Mouse (Mus musculus): ENCODE measurements around the gene Bbs9. TPM values are rescaled to one million over a fixed set of nuclear protein-coding genes. Genes with fewer than 3 reads are reported as not detected.

Gene Bbs9
- polyA plus RNA-seq, 1 experiment from 2014 or later: 13.0 TPM

GRCm38 (mm10) chr9:22613271-22613824 is 137.8 kb downstream of the Bbs9 start:
- Histone ChIP-seq H3K36me3 (no peaks in the 10 kb centered on the region), H3K9ac (no peak overlapping the region), H3K4me3 (no peak overlapping the region), H3K4me1 (0 out of 2 replicates have a peak, but pooled peaks cover 4% of the 10 kb centered on the region), H3K27ac (no peak overlapping the region), H3K4me2 (no peak overlapping the region), H3K9me3 (no peaks in the 10 kb centered on the region), H3K27me3 (no peaks in the 10 kb centered on the region)
- 71% methylated on average over 6 of the region's 6 CpGs for WGBS
- no peak for ATAC-seq (ENCODE audit: insufficient number of reproducible peaks, low FRiP score, low TSS enrichment, low read depth)

GRCm38 (mm10) chr9:22619245-22619644 is 143.7 kb downstream of the Bbs9 start:
- Histone ChIP-seq H3K9ac (no peak overlapping the region), H3K4me1 (no peaks in the 10 kb centered on the region), H3K27me3 (no peaks in the 10 kb centered on the region), H3K36me3 (no peaks in the 10 kb centered on the region), H3K9me3 (no peaks in the 10 kb centered on the region), H3K4me3 (no peak overlapping the region), H3K27ac (no peak overlapping the region), H3K4me2 (no peak overlapping the region)
- WGBS: 83% methylated on average over 1 of the region's 1 CpGs
- ATAC-seq (ENCODE audit: insufficient number of reproducible peaks, low FRiP score, low TSS enrichment, low read depth): no peak

- Histone ChIP-seq H3K27me3 (no peaks in the 10 kb centered on the region), H3K4me3 (no peak overlapping the region), H3K27ac (no peak overlapping the region), H3K4me1 (no peaks in the 10 kb centered on the region; the same call in 1 of the 2 replicates), H3K9me3 (no peaks in the 10 kb centered on the region), H3K4me2 (no peak overlapping the region), H3K36me3 (no peaks in the 10 kb centered on the region), H3K9ac (no peak overlapping the region)
- ATAC-seq (ENCODE audit: insufficient number of reproducible peaks, low FRiP score, low TSS enrichment, low read depth): no peak
- 55% methylated on average over 9 of the region's 9 CpGs for WGBS
These were observed 149.5 kb downstream of the Bbs9 start for GRCm38 (mm10) chr9:22624966-22625365.

DNA sequence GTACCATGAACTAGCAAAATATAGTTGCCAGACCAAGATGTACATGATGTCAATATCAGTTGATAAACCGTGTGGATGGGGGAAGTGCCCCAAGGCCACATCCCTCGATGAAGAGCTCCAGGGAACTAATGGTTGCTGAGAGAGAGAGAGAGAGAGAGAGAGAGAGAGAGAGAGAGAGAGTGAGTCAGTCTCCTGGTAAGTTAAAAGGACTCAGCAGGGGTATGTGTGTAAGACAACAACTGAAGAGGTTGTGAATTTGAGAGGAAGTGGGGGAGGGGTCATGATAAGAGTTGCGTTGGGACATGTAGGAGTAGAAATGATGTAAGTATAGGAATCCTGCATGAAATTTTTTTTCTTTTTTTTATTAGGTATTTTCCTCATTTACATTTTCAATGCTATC is 150.5 kb downstream of the Bbs9 start:
- Histone ChIP-seq H3K27me3 (no peaks in the 10 kb centered on the region), H3K9me3 (no peaks in the 10 kb centered on the region), H3K36me3 (no peaks in the 10 kb centered on the region), H3K9ac (no peak overlapping the region), H3K4me1 (no peaks in the 10 kb centered on the region; the same call in 1 of the 2 replicates), H3K27ac (no peak overlapping the region), H3K4me2 (no peak overlapping the region), H3K4me3 (no peak overlapping the region)
- ATAC-seq (ENCODE audit: insufficient number of reproducible peaks, low FRiP score, low TSS enrichment, low read depth): no peak
- WGBS: 80% methylated on average over 3 of the region's 3 CpGs

GRCm38 (mm10) chr9:22627912-22628311 is 152.4 kb downstream of the Bbs9 start:
- Histone ChIP-seq H3K36me3 (no peaks in the 10 kb centered on the region), H3K27me3 (no peaks in the 10 kb centered on the region), H3K27ac (no peak overlapping the region), H3K4me3 (no peak overlapping the region), H3K9ac (no peak overlapping the region), H3K9me3 (no peaks in the 10 kb centered on the region), H3K4me2 (no peak overlapping the region), H3K4me1 (no peaks in the 10 kb centered on the region; the same call in 1 of the 2 replicates)
- ATAC-seq (ENCODE audit: insufficient number of reproducible peaks, low FRiP score, low TSS enrichment, low read depth): no peak
- WGBS: 63% methylated on average over 3 of the region's 3 CpGs

DNA sequence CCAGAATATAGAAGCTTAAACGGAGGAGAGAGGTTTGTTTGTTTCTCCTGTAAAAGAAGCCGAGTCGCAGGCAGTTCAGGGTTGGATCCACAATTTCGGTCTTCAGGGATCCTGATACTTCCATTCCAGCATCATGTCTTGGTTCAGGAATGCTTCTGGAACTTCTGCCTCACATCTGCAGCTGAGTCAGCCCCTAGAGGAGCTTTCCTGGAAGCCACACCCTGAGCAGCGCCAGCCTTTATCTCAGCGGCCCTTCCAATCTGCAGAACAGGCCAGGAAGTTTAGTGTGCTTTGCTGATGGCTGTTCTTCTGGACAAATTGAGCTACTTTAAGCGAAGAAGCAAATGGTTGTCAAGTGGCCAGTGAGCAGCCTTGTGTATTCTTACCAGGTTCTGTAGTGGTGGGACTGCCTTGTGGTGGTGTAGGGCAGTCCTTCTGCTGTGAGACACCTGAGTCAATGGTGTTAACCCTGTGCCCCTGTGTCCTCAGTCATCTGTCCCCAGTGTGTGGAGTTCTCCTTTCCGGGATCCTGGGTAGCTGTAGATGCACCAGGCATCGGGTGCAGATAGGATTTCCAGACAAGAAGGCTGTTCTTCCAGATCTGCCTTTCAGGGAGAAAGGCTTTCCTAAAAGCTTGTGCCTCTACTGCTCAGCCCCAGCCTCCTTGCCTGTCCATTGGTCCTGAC is 157.4 kb downstream of the Bbs9 start:
- Histone ChIP-seq H3K27ac (no peak overlapping the region), H3K27me3 (no peaks in the 10 kb centered on the region), H3K9me3 (no peaks in the 10 kb centered on the region), H3K4me2 (no peak overlapping the region), H3K9ac (no peak overlapping the region), H3K4me1 (no peaks in the 10 kb centered on the region; the same call in 1 of the 2 replicates), H3K4me3 (no peak overlapping the region), H3K36me3 (no peaks in the 10 kb centered on the region)
- WGBS: 79% methylated on average over 9 of the region's 9 CpGs
- no peak for ATAC-seq (ENCODE audit: insufficient number of reproducible peaks, low FRiP score, low TSS enrichment, low read depth)

DNA sequence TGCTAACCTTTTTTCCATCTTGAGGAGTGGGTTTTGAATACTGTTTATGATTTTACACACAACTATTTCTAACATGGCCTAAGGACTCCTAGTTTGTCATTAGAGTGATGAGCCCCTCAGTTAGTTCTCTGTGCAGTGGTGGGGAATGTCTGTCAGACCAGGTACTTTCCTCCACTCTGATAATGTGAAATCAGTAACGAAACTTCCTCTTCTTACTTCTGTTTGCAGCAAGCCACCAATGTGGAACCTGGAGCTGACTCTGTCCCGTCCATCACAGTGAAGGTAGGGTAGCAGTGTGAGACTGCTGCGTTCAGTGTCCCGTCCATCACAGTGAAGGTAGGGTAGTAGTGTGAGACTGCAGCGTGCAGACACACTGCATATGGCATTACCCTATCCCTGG is 163.0 kb downstream of the Bbs9 start:
- 91% methylated on average over 5 of the region's 5 CpGs for WGBS
- no peak overlapping the region for H3K9ac ChIP-seq

GRCm38 (mm10) chr9:22640683-22641431 is 165.3 kb downstream of the Bbs9 start:
- H3K4me3 ChIP-seq: no peak overlapping the region
- H3K4me2 ChIP-seq: no peak overlapping the region
- no peaks in the 10 kb centered on the region for H3K36me3 ChIP-seq
- no peaks in the 10 kb centered on the region for H3K4me1 ChIP-seq
- no peaks in the 10 kb centered on the region for H3K9me3 ChIP-seq
- H3K27me3 ChIP-seq: no peaks in the 10 kb centered on the region
- ATAC-seq (ENCODE audit: insufficient number of reproducible peaks, low FRiP score, low TSS enrichment, low read depth): no peak
- H3K9ac ChIP-seq: no peak overlapping the region
- WGBS: 39% methylated on average over 13 of the region's 13 CpGs
- H3K27ac ChIP-seq: peak overlapping the region; percentile 64; the same call in 1 of the 2 replicates

More for the DNA sequence above, 163.0 kb downstream of the Bbs9 start:
- H3K4me2 ChIP-seq: no peak overlapping the region
- ATAC-seq (ENCODE audit: insufficient number of reproducible peaks, low FRiP score, low TSS enrichment, low read depth): no peak
- no peaks in the 10 kb centered on the region for H3K36me3 ChIP-seq
- no peaks in the 10 kb centered on the region for H3K27me3 ChIP-seq
- H3K4me1 ChIP-seq: no peaks in the 10 kb centered on the region
- H3K9me3 ChIP-seq: no peaks in the 10 kb centered on the region
- H3K4me3 ChIP-seq: no peak overlapping the region
- H3K27ac ChIP-seq: no peak overlapping the region

- Histone ChIP-seq H3K4me1 (no peaks in the 10 kb centered on the region), H3K27me3 (no peaks in the 10 kb centered on the region)
- WGBS: 84% methylated on average over 6 of the region's 6 CpGs
These were observed 170.4 kb downstream of the Bbs9 start for GRCm38 (mm10) chr9:22645844-22646390.

DNA sequence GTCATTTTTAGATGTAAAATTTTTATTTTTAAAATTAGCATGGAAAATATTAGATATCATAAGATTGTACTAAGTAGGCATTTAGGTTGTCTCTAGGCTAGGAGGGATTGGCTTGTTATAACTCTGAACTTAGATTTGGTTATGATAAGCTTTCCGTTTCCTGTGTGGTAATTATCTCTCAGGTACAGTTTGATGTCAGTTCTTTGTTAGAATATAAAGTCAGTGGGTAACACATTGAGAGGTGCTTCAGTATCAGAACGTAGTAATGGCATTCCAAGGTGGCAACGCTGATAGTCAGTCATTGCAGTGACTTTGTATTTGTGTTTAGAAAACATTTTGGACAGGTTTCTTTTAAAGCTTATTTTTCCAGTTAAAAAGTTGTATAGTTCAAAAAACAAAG is 170.9 kb downstream of the Bbs9 start:
- 90% methylated on average over 3 of the region's 3 CpGs for WGBS
- H3K9ac ChIP-seq: no peak overlapping the region
- no peaks in the 10 kb centered on the region for H3K36me3 ChIP-seq
- no peaks in the 10 kb centered on the region for H3K27me3 ChIP-seq
- H3K4me3 ChIP-seq: no peak overlapping the region
- H3K4me1 ChIP-seq: no peaks in the 10 kb centered on the region
- no peaks in the 10 kb centered on the region for H3K9me3 ChIP-seq
- H3K4me2 ChIP-seq: no peak overlapping the region
- no peak overlapping the region for H3K27ac ChIP-seq
- no peak for ATAC-seq (ENCODE audit: insufficient number of reproducible peaks, low FRiP score, low TSS enrichment, low read depth)

More at GRCm38 (mm10) chr9:22645844-22646390, 170.4 kb downstream of the Bbs9 start:
- Histone ChIP-seq H3K36me3 (no peaks in the 10 kb centered on the region), H3K9me3 (no peaks in the 10 kb centered on the region), H3K9ac (no peak overlapping the region), H3K4me3 (no peak overlapping the region), H3K4me2 (no peak overlapping the region), H3K27ac (no peak overlapping the region)
- ATAC-seq (ENCODE audit: insufficient number of reproducible peaks, low FRiP score, low TSS enrichment, low read depth): no peak

- Histone ChIP-seq H3K9ac (no peak overlapping the region), H3K4me2 (no peak overlapping the region), H3K27ac (no peak overlapping the region), H3K4me1 (no peaks in the 10 kb centered on the region), H3K27me3 (no peaks in the 10 kb centered on the region), H3K9me3 (no peaks in the 10 kb centered on the region), H3K4me3 (no peak overlapping the region), H3K36me3 (no peaks in the 10 kb centered on the region)
- ATAC-seq (ENCODE audit: insufficient number of reproducible peaks, low FRiP score, low TSS enrichment, low read depth): no peak
- WGBS: 97% methylated on average over 3 of the region's 3 CpGs
These were observed 172.6 kb downstream of the Bbs9 start for GRCm38 (mm10) chr9:22648163-22648562.

- H3K9me3 ChIP-seq: no peaks in the 10 kb centered on the region
- no peak for ATAC-seq (ENCODE audit: insufficient number of reproducible peaks, low FRiP score, low TSS enrichment, low read depth)
- 68% methylated on average over 10 of the region's 10 CpGs for WGBS
- no peaks in the 10 kb centered on the region for H3K27me3 ChIP-seq
- no peak overlapping the region for H3K4me2 ChIP-seq
- H3K36me3 ChIP-seq: no peaks in the 10 kb centered on the region
- no peak overlapping the region for H3K4me3 ChIP-seq
- H3K9ac ChIP-seq: no peak overlapping the region
- H3K4me1 ChIP-seq: no peaks in the 10 kb centered on the region
- no peak overlapping the region for H3K27ac ChIP-seq
These were observed 174.1 kb downstream of the Bbs9 start for GRCm38 (mm10) chr9:22649606-22650005.

Data from limb, embryonic 15.5 days (tissue).